Mouse (Mus musculus) kidney, adult 2 months (tissue): ENCODE data around the gene Cabin1. TPM values are rescaled to one million over a fixed set of nuclear protein-coding genes. Genes with fewer than 3 reads are reported as not detected.

ENCODE experiments used
- DNase-seq: peaks from one replicate; pipeline ENCODE4 v3.0.0; 2021
- H3K27ac ChIP-seq: fragments of 200-500 bp; 2 replicates; pipeline ENCODE4 v1.5.1; 2012; ENCODE audit warnings: low read depth, low read length, control low read depth, inconsistent platforms; ENCODE audit not compliant: insufficient read depth
- H3K27me3 ChIP-seq: fragments of 200-500 bp; replicated peaks from 2 replicates; pipeline ENCODE4 v1.6.1; 2012; ENCODE audit warnings: mild to moderate bottlenecking, moderate library complexity, low read length, inconsistent platforms; ENCODE audit not compliant: control insufficient read depth, insufficient read depth
- H3K36me3 ChIP-seq: fragments of 200-500 bp; 2 replicates; pipeline ENCODE4 v1.6.1; 2012; ENCODE audit warnings: mild to moderate bottlenecking, moderate library complexity, low read length, inconsistent platforms; ENCODE audit not compliant: control insufficient read depth, insufficient read depth
- H3K4me1 ChIP-seq: fragments of 200-500 bp; 2 replicates; pipeline ENCODE4 v1.6.1; 2011; ENCODE audit warnings: low read length; ENCODE audit not compliant: control insufficient read depth, insufficient read depth
- H3K4me3 ChIP-seq: fragments of 200-500 bp; 2 replicates; pipeline ENCODE4 v1.5.1; 2011; ENCODE audit warnings: mild to moderate bottlenecking, low read depth, low read length, control low read depth; ENCODE audit not compliant: insufficient read depth
- CTCF ChIP-seq: fragments of 200-500 bp; conservative IDR thresholded peaks from 2 replicates; pipeline ENCODE4 v1.5.1; 2011; ENCODE audit warnings: low read depth, mild to moderate bottlenecking, control low read depth, low read length, moderate library complexity, mixed read lengths; ENCODE audit not compliant: insufficient read depth, insufficient read length
- POLR2A ChIP-seq: fragments of 200-500 bp; IDR thresholded peaks from one replicate; pipeline ENCODE4 v1.6.1; 2011; ENCODE audit warnings: low read depth, low read length, control low read depth
- WGBS: fragments of 180-500 bp; shearing (Covaris S2); methylation state at CpG from one replicate; pipeline ENCODE4 v1.1.7; 2018; 5-methylcytosine and 5-hydroxymethylcytosine counted together
- polyA plus RNA-seq: library from polyadenylated mRNA; depleted of rRNA; stranded (reverse); fragments of >200 nt; gene quantifications from 2 replicates; pipeline ENCODE4 v1.2.3, GENCODE M21; 2012

The Cabin1 gene
- polyA plus RNA-seq, 1 experiment = 24.6 TPM

- WGBS = 85% methylated on average over 3 of the region's 3 CpGs
- Histone ChIP-seq H3K4me3 (no peak overlapping the region), H3K36me3 (no peaks in the 10 kb centered on the region), H3K27ac (no peak overlapping the region), H3K4me1 (no peaks in the 10 kb centered on the region), H3K27me3 (no peaks in the 10 kb centered on the region)
- no peak for TF ChIP-seq CTCF
- TF ChIP-seq POLR2A = no peak
- peak; percentile 32 for DNase-seq
These were observed 23.3 kb downstream of the Cabin1 start for GRCm38 (mm10) chr10:75740866-75741265.

GRCm38 (mm10) chr10:75725449-75725848 is 38.7 kb downstream of the Cabin1 start:
- H3K36me3 ChIP-seq = peaks cover under 1% of the 10 kb centered on the region

GRCm38 (mm10) chr10:75720215-75720614 is 43.9 kb downstream of the Cabin1 start:
- no peak overlapping the region for H3K27ac ChIP-seq
- H3K27me3 ChIP-seq = no peaks in the 10 kb centered on the region
- TF ChIP-seq CTCF = no peak
- TF ChIP-seq POLR2A = no peak
- H3K4me3 ChIP-seq = no peak overlapping the region
- 80% methylated on average over 5 of the region's 5 CpGs for WGBS
- H3K36me3 ChIP-seq = peaks cover 2% of the 10 kb centered on the region; the same call in 1 of the 2 replicates
- no peak for DNase-seq
- no peaks in the 10 kb centered on the region for H3K4me1 ChIP-seq

More at GRCm38 (mm10) chr10:75725449-75725848, 38.7 kb downstream of the Cabin1 start:
- Histone ChIP-seq H3K27ac (no peak overlapping the region), H3K4me1 (no peaks in the 10 kb centered on the region), H3K4me3 (no peak overlapping the region), H3K27me3 (no peaks in the 10 kb centered on the region)
- no peak for DNase-seq
- TF ChIP-seq POLR2A (no peak), CTCF (no peak)
- WGBS = 89% methylated on average over 7 of the region's 7 CpGs

- H3K27me3 ChIP-seq = no peaks in the 10 kb centered on the region
- 58% methylated on average over 3 of the region's 3 CpGs for WGBS
- DNase-seq = peak; percentile 19
- no peak overlapping the region for H3K4me3 ChIP-seq
- H3K27ac ChIP-seq = no peak overlapping the region
- TF ChIP-seq CTCF = no peak
- no peak for TF ChIP-seq POLR2A
- H3K4me1 ChIP-seq = no peaks in the 10 kb centered on the region
- H3K36me3 ChIP-seq = no peaks in the 10 kb centered on the region
These were observed 49.3 kb downstream of the Cabin1 start for GRCm38 (mm10) chr10:75714795-75715194.

- no peaks in the 10 kb centered on the region for H3K27me3 ChIP-seq
- WGBS = 95% methylated on average over 11 of the region's 11 CpGs
- no peak for DNase-seq
- H3K27ac ChIP-seq = no peak overlapping the region
- H3K36me3 ChIP-seq = no peaks in the 10 kb centered on the region
- no peak for TF ChIP-seq POLR2A
- TF ChIP-seq CTCF = no peak
- no peak overlapping the region for H3K4me3 ChIP-seq
- H3K4me1 ChIP-seq = peaks cover 4% of the 10 kb centered on the region; the same call in 1 of the 2 replicates
These were observed 51.1 kb downstream of the Cabin1 start for GRCm38 (mm10) chr10:75713026-75713425.

GRCm38 (mm10) chr10:75710210-75710609 is 53.9 kb downstream of the Cabin1 start:
- Histone ChIP-seq H3K27me3 (no peaks in the 10 kb centered on the region), H3K4me1 (peaks cover 9% of the 10 kb centered on the region; the same call in 1 of the 2 replicates), H3K4me3 (no peak overlapping the region), H3K27ac (no peak overlapping the region), H3K36me3 (no peaks in the 10 kb centered on the region)
- TF ChIP-seq POLR2A (no peak), CTCF (no peak)
- DNase-seq = no peak
- 84% methylated on average over 2 of the region's 2 CpGs for WGBS

- Histone ChIP-seq H3K27ac (no peak overlapping the region), H3K36me3 (no peaks in the 10 kb centered on the region), H3K4me3 (no peak overlapping the region), H3K4me1 (peaks cover 11% of the 10 kb centered on the region; the same call in 1 of the 2 replicates), H3K27me3 (no peaks in the 10 kb centered on the region)
- 75% methylated on average over 9 of the region's 9 CpGs for WGBS
- no peak for TF ChIP-seq POLR2A
- no peak for TF ChIP-seq CTCF
- peak; percentile 72 for DNase-seq
These were observed 54.9 kb downstream of the Cabin1 start for GRCm38 (mm10) chr10:75709261-75709660.
